Mouse (Mus musculus): ENCODE results near the gene Gm21750.
"Not testable (repeated sequence)": the region's sequence is repeated elsewhere in the genome, so short reads cannot be mapped to it uniquely, and the experiment has no call there.

The Gm21750 gene

DNA sequence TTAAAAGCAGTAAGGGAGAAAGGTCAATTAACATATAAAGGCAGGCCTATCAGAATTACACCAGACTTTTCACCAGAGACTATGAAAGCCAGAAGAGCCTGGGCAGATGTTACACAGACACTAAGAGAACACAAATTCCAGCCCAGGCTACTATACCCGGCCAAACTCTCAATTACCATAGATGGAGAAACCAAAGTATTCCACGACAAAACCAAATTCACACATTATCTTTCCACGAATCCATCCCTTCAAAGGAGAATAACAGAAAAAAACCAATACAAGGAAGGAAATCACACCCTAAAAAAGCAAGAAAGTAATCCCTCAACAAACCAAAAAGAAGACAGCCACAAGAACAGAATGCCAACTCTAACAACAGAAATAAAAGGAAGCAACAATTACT lies at the start of gene Gm21750:
Gm21750 (plus strand) TSS at position 301 of the 400 bp plus-strand sequence.
- in situ Hi-C loops (cut with MseI, MboI) = not testable (repeated sequence)

DNA sequence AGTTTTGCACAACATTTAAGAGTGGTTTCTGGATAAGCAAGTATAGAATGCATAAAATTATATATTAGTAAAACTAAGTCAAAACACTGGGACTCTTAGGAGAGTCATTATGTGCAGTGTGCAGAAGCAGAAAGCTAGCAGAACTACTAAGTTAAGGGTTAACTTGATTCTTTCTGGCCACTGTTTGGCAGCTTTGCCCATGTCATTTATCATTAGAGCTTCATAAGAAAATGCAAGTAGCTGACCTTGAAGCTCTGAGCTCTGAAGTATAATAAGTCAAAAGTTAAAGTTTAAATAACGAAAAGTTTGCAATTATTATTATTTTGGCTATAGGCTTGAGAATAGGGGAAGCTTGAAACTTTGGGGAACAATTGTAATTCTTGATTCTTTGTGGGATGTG lies 46.1 kb upstream of the Gm21750 start:
- in situ Hi-C loops (cut with MseI, MboI) = not testable (repeated sequence)

DNA sequence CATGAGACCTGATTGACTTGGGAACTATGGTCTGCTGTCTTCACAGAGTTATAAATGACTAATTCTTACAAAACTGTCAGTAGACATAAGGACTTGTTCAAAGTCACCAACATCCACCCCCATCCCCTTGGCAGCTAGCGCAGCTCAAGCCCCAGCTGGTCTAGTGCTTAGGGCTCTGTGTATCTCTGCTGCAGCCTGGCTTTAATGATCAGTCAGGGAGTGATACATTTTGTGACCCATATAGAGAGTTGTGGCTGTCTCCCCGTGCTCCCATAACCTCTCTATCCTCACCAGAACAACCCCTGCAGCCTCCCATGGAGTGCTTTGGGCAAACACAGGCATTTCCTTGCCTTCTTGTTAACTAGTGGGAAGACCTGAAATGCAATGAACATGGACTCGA lies 40.1 kb upstream of the Gm21750 start:
- in situ Hi-C loops (cut with MseI, MboI) = no loop called here

DNA sequence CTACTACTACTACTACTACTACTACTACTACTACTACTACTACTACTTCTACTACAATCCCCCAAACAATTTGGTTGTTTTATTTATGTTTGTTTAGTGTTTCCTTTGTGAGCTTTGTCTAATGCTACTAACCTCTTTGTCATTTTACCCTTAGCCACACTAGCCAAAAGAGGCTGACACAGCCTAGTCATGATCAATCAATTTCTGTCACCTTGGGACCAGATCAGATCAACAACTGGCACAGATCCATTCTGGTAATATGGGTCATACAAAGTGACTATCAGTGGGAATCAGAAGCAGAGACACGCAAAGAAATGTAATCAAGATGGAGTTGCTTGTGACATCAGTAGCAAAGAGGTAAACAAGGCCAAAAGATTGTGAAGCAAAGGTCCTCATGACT lies 38.0 kb upstream of the Gm21750 start:
- in situ Hi-C loops (cut with MseI, MboI) = no loop called here

DNA sequence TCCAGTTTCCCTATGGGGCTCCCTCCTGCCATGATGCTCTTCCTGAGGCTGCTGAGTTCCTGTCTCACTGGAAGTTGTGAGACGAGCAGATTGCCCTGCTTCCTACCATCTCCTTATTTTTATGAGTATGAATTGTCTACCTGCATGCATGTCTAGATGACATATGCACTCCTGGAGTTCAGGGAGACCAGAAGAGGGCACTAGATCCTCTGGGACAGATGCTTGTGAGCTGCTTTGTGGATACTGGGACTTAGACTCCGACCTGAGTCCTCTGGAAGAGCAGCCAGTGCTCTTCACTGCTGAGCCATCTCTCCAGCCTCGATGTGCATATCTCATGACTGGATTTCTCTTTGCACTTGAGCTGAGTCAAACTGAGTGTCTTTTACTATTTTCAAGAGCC lies 35.6 kb upstream of the Gm21750 start:
- in situ Hi-C loops (cut with MseI, MboI) = no loop called here

DNA sequence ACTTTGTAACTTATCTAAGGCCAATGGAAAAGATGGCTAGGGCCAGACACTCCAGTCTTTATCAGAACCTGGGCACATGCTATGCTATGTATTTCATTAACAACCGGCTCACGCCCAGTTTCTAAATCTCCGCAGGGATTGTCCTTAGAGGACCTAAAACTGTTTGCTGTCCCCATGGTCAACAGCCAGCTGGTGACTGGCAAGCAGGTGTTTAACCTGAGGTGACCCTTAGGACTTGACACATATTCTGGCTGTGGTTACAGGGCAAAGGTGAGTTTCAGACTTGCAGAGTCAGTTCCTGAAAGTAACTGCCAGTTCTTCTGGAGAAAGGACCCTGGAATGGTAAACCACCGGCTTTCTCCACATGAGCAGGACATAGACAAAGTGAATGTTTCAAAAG lies 29.5 kb upstream of the Gm21750 start:
- in situ Hi-C loops (cut with MseI, MboI) = no loop called here

DNA sequence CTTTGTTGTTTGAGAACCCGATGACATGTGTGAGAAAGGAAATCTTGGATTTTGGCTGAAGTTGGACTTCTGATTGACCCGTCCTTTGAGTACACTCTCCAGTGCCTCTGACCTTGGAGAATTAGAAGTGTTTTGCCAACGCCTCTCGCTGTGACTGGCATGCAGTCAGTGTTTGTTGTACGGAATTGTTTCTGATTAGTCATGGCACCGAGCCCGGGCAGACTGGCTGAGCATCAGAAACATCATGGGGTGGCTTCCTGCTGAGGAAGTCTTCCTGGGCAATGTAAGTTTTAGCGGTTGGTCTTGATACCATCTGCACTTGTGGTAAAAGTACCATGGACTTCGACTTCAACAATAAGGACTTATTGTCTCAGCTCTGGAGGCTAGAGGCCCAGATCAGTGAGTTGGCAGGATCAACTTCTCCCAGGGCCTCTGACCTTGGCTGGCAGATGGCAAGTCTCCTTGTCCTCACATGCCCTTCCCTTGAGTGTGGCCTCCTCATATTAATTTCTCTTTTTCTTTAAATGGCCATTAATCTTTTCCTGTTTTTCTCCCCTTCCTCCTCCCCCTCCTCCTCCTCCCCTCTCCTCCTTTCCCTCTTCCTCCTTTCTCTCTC lies 28.3 kb upstream of the Gm21750 start:
- in situ Hi-C loops (cut with MseI, MboI) = no loop called here

DNA sequence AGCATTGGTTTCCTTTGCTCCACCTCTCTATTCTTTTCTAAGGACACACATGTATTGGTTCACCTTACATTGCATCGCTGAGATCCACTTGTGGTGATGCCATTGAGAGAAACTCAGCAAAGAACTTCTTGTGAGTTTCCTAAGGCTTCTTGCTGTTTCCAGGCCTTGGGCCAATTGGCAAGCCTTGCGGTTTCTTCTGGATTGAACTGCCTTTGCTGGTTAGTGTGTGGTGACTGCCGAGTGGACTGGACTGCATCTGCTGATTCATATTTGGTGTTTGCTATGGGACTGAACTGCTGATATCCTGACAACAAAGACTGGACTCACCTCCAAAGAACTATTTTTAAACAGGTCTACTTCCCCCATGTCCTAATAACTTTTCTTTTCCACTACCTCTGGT lies 26.7 kb upstream of the Gm21750 start:
- in situ Hi-C loops (cut with MseI, MboI) = no loop called here

DNA sequence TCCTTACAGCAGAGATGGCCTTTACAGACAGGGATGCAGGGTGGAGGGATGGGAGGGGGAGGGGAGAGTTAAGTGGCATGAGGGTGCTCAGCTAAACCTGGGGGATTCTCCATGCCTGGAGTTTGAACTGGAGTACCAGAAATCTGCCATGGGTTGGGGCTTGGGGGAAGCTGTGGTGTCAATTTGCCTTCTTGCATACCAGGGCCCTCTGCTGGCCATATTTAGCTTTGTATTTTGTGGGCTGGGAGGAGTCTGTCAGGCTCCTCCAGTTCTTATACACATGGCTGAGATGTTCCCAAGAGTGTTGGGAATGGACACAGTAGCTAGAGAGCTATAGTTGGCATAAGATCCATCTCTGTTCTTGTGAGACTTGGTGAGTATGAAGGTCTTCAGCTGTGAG lies 23.6 kb upstream of the Gm21750 start:
- in situ Hi-C loops (cut with MseI, MboI) = no loop called here

DNA sequence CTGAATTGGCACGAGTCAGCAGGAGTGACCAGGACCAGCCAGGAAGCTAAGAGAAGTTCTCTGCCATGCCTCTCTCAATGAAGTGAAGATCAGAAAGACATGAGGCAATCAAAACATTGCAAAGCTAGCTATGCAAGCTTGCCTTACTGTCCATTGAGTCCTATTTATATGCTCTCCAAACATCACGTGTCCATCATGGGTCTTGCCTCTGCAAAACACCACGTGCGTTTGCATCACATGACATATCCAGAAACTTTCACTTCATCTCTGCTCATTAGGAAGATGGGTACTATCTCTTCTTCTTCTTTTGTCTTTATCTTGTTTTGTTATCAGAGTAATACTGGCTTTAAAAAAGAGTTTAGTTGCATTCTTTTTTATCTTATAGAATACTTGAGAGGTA lies 10.8 kb upstream of the Gm21750 start:
- in situ Hi-C loops (cut with MseI, MboI) = no loop called here

DNA sequence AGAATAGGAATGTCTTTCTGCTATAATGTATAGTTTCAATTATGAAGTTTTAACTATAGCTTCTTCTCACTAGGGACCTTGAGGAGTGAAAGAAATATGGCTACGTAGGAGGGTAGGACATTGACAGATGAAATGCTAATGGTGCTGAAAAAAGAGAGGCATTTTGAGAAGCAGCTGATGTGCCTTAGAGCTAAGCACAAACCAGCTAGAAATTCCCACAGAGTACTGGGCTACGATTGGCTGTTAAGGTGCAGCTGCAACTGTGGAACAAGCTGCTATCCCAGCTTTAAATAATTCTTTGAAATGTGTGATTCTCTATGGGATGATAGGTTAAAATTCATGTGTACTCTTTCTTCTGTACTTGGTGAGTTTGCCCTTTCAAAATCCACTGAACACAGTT lies 9.1 kb downstream of the Gm21750 start:
- in situ Hi-C loops (cut with MseI, MboI) = no loop called here

DNA sequence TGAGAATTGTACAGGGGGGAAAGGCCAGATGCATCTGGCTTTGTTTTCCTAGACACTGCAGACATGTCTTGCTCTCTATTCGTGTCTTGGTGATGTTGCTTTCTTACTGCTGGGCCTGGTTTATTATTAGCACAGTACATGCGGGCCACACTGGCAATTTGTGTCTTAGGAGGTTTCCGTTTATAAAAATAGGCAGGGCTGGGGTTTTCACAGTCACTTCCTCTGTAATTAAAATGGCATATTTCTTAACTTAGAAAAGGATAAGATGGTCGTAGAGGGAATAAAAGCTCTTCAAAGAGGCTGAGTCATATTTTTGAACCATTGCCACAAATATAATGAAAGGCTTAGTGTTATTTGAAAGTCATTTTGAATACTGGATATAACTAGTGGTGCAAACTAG lies 26.7 kb downstream of the Gm21750 start:
- in situ Hi-C loops (cut with MseI, MboI) = no loop called here

DNA sequence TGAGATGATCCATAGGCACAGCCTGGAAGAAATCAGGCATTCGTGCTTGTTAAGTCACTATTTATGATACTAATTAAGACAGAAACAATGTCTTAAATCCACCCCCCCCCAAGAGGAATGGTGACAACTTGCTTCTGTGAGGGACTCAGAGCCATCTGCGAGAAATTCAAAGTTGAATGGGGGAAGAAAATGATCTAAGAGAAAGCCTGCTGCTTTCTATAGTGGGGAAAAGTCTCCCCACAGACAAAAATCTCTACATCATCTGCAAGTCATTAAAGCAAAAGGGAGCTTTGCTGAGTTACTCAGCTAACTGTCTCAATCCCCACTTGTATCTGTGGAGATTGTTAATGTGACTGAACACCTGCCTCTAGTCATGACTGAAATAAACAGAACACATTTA lies 27.4 kb downstream of the Gm21750 start:
- in situ Hi-C loops (cut with MseI, MboI) = no loop called here

DNA sequence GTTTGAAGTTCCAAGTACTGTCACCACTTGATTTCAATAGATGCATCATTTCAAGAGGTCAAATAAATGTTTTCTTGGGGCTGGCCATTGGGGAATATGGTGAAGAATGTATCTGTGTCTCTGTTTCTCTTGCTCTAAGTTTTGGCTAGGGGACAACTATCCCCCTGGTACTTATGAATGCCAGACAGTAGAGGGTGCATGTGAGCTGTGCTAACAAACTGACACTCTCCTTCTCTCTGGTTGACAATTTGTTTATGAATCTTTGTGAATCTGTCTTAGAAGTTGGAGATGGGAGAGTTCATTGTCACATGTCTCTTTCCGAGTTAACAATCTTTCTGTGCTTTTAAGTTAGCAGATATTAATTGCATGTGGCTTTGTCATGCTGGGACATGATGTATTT lies 39.2 kb downstream of the Gm21750 start:
- in situ Hi-C loops (cut with MseI, MboI) = no loop called here

DNA sequence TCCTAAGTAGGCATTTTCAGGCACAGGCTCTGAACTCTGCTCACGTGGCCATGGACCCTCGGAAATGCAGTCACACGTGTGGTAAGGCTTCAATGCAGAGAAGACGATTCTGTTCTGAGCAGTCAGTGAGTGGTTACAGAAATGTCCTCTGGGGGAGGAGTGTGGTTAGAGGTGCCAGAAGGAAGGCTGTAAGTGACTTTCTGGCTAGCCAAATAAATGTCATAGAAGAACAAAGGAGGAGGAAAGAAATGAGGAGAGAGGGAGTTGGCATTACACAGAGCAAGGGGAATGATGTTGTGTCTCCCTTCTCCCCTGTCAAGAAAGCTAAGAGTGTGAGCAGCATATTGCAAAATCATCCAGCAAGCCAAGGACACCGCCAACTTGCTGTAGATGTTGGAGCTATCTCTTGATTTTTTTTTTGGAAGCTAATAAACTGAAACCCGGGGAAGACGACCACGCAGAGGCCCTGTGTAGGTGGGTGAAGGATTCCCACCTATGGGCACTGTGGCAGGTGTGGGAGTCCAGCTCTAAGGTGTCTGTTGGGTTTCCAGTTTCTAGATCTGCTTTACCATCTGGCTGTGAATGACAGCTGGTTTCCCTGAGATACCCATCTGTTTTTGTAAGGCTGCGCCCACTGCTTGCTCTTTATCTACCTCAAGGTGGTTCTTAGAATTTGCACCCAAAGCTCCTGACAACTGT lies 48.5 kb downstream of the Gm21750 start:
- in situ Hi-C loops (cut with MseI, MboI) = no loop called here
